Mouse (Mus musculus) small intestine, adult 2 months (tissue): ENCODE results near the gene Fuca2. TPM values are rescaled to one million over a fixed set of nuclear protein-coding genes. Genes with fewer than 3 reads are reported as not detected.

Source experiments
- H3K27ac ChIP-seq: fragments of 200-500 bp; 2 replicates; pipeline ENCODE4 v1.5.1; 2012; ENCODE audit warnings: low read depth, low read length, control low read depth, inconsistent platforms; ENCODE audit not compliant: insufficient read depth
- H3K27me3 ChIP-seq: fragments of 200-500 bp; 2 replicates; pipeline ENCODE4 v1.6.1; 2012; ENCODE audit warnings: mild to moderate bottlenecking, moderate library complexity, low read length, inconsistent platforms; ENCODE audit not compliant: control insufficient read depth, insufficient read depth
- H3K36me3 ChIP-seq: fragments of 200-500 bp; 2 replicates; pipeline ENCODE4 v1.6.1; 2012; ENCODE audit warnings: mild to moderate bottlenecking, low read length, control low read depth, inconsistent platforms; ENCODE audit not compliant: control insufficient read depth, insufficient read depth
- H3K4me1 ChIP-seq: fragments of 200-500 bp; 2 replicates; pipeline ENCODE4 v1.6.1; 2012; ENCODE audit warnings: low read length, inconsistent platforms, mixed read lengths; ENCODE audit not compliant: control insufficient read depth, insufficient read depth, insufficient read length
- H3K4me3 ChIP-seq: fragments of 200-500 bp; 2 replicates; pipeline ENCODE4 v1.5.1; 2012; ENCODE audit warnings: low read depth, mild to moderate bottlenecking, control low read depth, inconsistent platforms, low read length, moderate library complexity
- CTCF ChIP-seq: fragments of 200-500 bp; IDR thresholded peaks from 2 replicates; pipeline ENCODE4 v1.5.1; 2012; ENCODE audit warnings: low read depth, mild to moderate bottlenecking, control low read depth, inconsistent platforms, low read length, moderate library complexity, mixed read lengths; ENCODE audit not compliant: insufficient replicate concordance, insufficient read length; ENCODE audit errors: extremely low read depth
- POLR2A ChIP-seq: fragments of 200-500 bp; IDR thresholded peaks from 2 replicates; pipeline ENCODE4 v1.6.1; 2012; ENCODE audit warnings: low read depth, mild to moderate bottlenecking, control low read depth, inconsistent platforms, low read length, moderate library complexity
- WGBS: fragments of 180-500 bp; shearing (Covaris S2); methylation state at CpG from one replicate; pipeline ENCODE4 v1.1.7; 2018; 5-methylcytosine and 5-hydroxymethylcytosine counted together
- polyA plus RNA-seq: library from polyadenylated mRNA; depleted of rRNA; stranded (reverse); fragments of >200 nt; gene quantifications from 2 replicates; pipeline ENCODE4 v1.2.3, GENCODE M21; 2012; rRNA removed

Fuca2 gene
- polyA plus RNA-seq, 1 experiment: 31.9 TPM

GRCm38 (mm10) chr10:13554316-13554715, 55.0 kb downstream of the Fuca2 start:
- Histone ChIP-seq H3K4me3 (no peak overlapping the region), H3K27me3 (no peaks in the 10 kb centered on the region), H3K27ac (no peak overlapping the region), H3K36me3 (peaks cover 4% of the 10 kb centered on the region; the same call in 1 of the 2 replicates), H3K4me1 (no peaks in the 10 kb centered on the region)
- WGBS: 86% methylated on average over 1 of the region's 1 CpGs
- TF ChIP-seq CTCF (no peak), POLR2A (no peak)

DNA sequence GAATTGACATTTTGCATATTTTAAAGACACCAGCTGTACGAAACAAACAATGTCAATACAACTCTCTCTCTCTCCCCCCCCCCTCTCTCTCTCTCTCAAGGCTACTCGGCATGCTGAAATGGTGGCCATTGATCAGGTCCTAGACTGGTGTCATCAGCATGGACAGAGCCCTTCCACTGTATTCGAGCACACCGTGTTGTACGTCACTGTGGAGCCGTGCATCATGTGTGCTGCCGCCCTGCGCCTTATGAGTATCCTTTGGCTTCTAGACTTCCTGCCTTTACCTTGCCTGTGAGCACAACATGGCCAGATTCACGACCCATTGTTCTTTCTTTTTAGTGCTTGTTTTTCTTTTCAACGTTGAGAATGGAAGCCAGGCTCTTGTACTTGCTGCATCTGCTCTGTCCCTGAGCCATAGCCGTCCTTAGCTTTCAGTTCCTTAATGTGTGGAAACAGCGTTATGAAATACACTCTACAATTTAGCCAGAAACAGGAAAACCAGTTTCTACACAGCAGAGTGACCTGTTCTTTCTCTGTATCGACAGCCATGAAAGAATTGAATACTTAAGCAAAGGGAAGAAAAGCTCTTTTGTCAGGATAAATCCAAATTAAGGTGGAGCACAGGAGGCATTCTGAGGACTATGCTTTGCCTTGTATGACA, 60.8 kb downstream of the Fuca2 start:
- peaks cover 9% of the 10 kb centered on the region; the same call in 1 of the 2 replicates for H3K36me3 ChIP-seq
- H3K27me3 ChIP-seq: no peaks in the 10 kb centered on the region
- TF ChIP-seq POLR2A (no peak), CTCF (no peak)
- no peak overlapping the region for H3K4me3 ChIP-seq
- WGBS: 87% methylated on average over 13 of the region's 13 CpGs
- 0 out of 2 replicates have a peak, but pooled peaks cover 2% of the 10 kb centered on the region for H3K4me1 ChIP-seq
- H3K27ac ChIP-seq: no peak overlapping the region

- H3K27ac ChIP-seq: no peak overlapping the region
- H3K27me3 ChIP-seq: no peaks in the 10 kb centered on the region
- whole genome bisulfite sequencing: 31% methylated on average over 24 of the region's 24 CpGs
- H3K4me1 ChIP-seq: 0 out of 2 replicates have a peak, but pooled peaks cover 2% of the 10 kb centered on the region
- no peak for TF ChIP-seq POLR2A
- TF ChIP-seq CTCF: peak; percentile 89
- peaks cover 7% of the 10 kb centered on the region; the same call in 1 of the 2 replicates for H3K36me3 ChIP-seq
- H3K4me3 ChIP-seq: no peak overlapping the region
Observed at GRCm38 (mm10) chr10:13564364-13565079, 65.2 kb downstream of the Fuca2 start.

DNA sequence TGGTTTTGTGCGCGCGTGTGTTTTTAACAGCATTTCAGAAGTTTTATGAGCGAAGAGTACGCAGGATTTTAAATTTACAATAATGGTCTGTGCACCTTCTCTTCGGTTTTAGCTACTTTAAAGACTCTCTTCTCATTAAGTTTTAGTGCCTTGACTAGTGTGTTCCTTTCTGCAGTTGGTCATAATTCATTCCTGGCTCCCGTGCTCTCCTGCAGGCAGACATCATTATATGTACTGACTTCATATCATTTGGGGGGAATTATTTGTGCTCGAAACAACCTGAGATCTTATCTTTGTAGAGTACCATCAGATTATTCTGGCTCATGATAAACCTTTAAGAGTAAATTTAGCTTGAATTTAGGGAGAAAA, 65.7 kb downstream of the Fuca2 start:
- WGBS: 49% methylated on average over 8 of the region's 8 CpGs
- Histone ChIP-seq H3K36me3 (peaks cover 7% of the 10 kb centered on the region; the same call in 1 of the 2 replicates), H3K27me3 (no peaks in the 10 kb centered on the region), H3K27ac (no peak overlapping the region), H3K4me3 (no peak overlapping the region), H3K4me1 (0 out of 2 replicates have a peak, but pooled peaks cover 2% of the 10 kb centered on the region)
- TF ChIP-seq POLR2A (no peak), CTCF (no peak)

- H3K27ac ChIP-seq: no peak overlapping the region
- WGBS: 43% methylated on average over 13 of the region's 13 CpGs
- peaks cover 7% of the 10 kb centered on the region; the same call in 1 of the 2 replicates for H3K36me3 ChIP-seq
- peak overlapping the region; percentile 42 for H3K4me3 ChIP-seq
- TF ChIP-seq POLR2A: no peak
- TF ChIP-seq CTCF: no peak
- peaks cover 2% of the 10 kb centered on the region; the same call in 1 of the 2 replicates for H3K4me1 ChIP-seq
- H3K27me3 ChIP-seq: no peaks in the 10 kb centered on the region
Observed at GRCm38 (mm10) chr10:13566393-13566792, 67.1 kb downstream of the Fuca2 start.

Other genes with a start within 250 kb of the Fuca2 start
- gene Phactr2, start 25.1 kb upstream of the Fuca2 start, polyA plus RNA-seq: 3.7 and 4.5 TPM in 2 replicates
- gene Adat2, start 53.4 kb downstream of the Fuca2 start, polyA plus RNA-seq: 0.53 and 2.2 TPM in 2 replicates
- 1.1 and 2.3 TPM in 2 replicates for gene Pex3, start 53.6 kb downstream of the Fuca2 start, polyA plus RNA-seq